Mouse (Mus musculus) embryonic facial prominence, embryonic 10.5 days (tissue): ENCODE results near the gene Tmem50a. TPM values are rescaled to one million over a fixed set of nuclear protein-coding genes. Genes with fewer than 3 reads are reported as not detected.
A peak's percentile ranks its signal among the peaks of the same experiment; 100 is the strongest.

Source experiments
- DNase-seq: peaks from one replicate; pipeline ENCODE4 v3.0.0-alpha.2; 2017; ENCODE audit warnings: low spot score
- H3K27ac ChIP-seq: fragments of 300-500 bp; sonication (generic); replicated peaks from 2 replicates; pipeline ENCODE4 v1.5.1; 2016; ENCODE audit warnings: mild to moderate bottlenecking
- H3K27me3 ChIP-seq: fragments of 300-500 bp; sonication (generic); replicated peaks from 2 replicates; pipeline ENCODE4 v1.6.1; 2016; ENCODE audit warnings: low read depth, mild to moderate bottlenecking; ENCODE audit not compliant: poor library complexity, severe bottlenecking
- H3K36me3 ChIP-seq: fragments of 300-500 bp; sonication (generic); replicated peaks from 2 replicates; pipeline ENCODE4 v1.6.1; 2016; ENCODE audit warnings: mild to moderate bottlenecking, moderate library complexity
- H3K4me1 ChIP-seq: fragments of 300-500 bp; sonication (generic); 2 replicates; pipeline ENCODE4 v1.6.1; 2016
- H3K4me3 ChIP-seq: fragments of 300-500 bp; sonication (generic); 2 replicates; pipeline ENCODE4 v1.5.1; 2016; ENCODE audit warnings: mild to moderate bottlenecking, moderate library complexity
- H3K9me3 ChIP-seq: fragments of 300-500 bp; sonication (generic); 2 replicates; pipeline ENCODE4 v1.6.1; 2016; ENCODE audit warnings: mild to moderate bottlenecking
- WGBS: fragments of 180-500 bp; shearing (Covaris S2); methylation state at CpG from one replicate; pipeline ENCODE4 v1.1.7; 2016; 5-methylcytosine and 5-hydroxymethylcytosine counted together
- polyA plus RNA-seq: library from polyadenylated mRNA; unstranded; fragments of >200 nt; fragmentation: Nextera tagmentation; extraction: Ambion mirVana; gene quantifications from 2 replicates; pipeline ENCODE4 v1.2.1, GENCODE M21; 2016

The Tmem50a gene
- polyA plus RNA-seq: 127 and 133 TPM in 2 replicates

GRCm38 (mm10) chr4:134914864-134915209 is at the start of gene Tmem50a:
TSS of gene Tmem50a (minus strand) at chr4:134915024.
- under 1% methylated on average over 25 of the region's 25 CpGs for WGBS
- Histone ChIP-seq H3K27me3 (no peaks in the 10 kb centered on the region), H3K9me3 (peaks cover 6% of the 10 kb centered on the region; the same call in 1 of the 2 replicates), H3K4me3 (peak within 1 kb of the TSS; percentile 95), H3K36me3 (peaks cover 26% of the 10 kb centered on the region), H3K27ac (peak within 1 kb of the TSS; percentile 94), H3K4me1 (peaks cover 18% of the 10 kb centered on the region)
- peak; percentile 94 for DNase-seq

GRCm38 (mm10) chr4:134963021-134963776 is 48.4 kb upstream of the Tmem50a start:
- WGBS: 26% methylated on average over 19 of the region's 19 CpGs
- Histone ChIP-seq H3K27me3 (peaks cover 12% of the 10 kb centered on the region), H3K36me3 (no peaks in the 10 kb centered on the region), H3K9me3 (no peaks in the 10 kb centered on the region), H3K4me1 (peaks cover 8% of the 10 kb centered on the region), H3K27ac (no peak overlapping the region), H3K4me3 (peak overlapping the region; percentile 38; the same call in 1 of the 2 replicates)
- peak; percentile 70 for DNase-seq

- H3K27me3 ChIP-seq: peaks cover 40% of the 10 kb centered on the region
- 28% methylated on average over 3 of the region's 3 CpGs for WGBS
- no peaks in the 10 kb centered on the region for H3K9me3 ChIP-seq
- H3K4me3 ChIP-seq: no peak overlapping the region
- H3K4me1 ChIP-seq: peaks cover 14% of the 10 kb centered on the region
- H3K36me3 ChIP-seq: no peaks in the 10 kb centered on the region
- peak; percentile 63 for DNase-seq
- no peak overlapping the region for H3K27ac ChIP-seq
Observed at GRCm38 (mm10) chr4:134956328-134956727, 41.5 kb upstream of the Tmem50a start.

- DNase-seq: no peak
- H3K9me3 ChIP-seq: no peaks in the 10 kb centered on the region
- no peak overlapping the region for H3K4me3 ChIP-seq
- H3K27ac ChIP-seq: no peak overlapping the region
- WGBS: 78% methylated on average over 3 of the region's 3 CpGs
- H3K36me3 ChIP-seq: no peaks in the 10 kb centered on the region
- H3K27me3 ChIP-seq: peaks cover 39% of the 10 kb centered on the region
- H3K4me1 ChIP-seq: peaks cover 17% of the 10 kb centered on the region
Observed at GRCm38 (mm10) chr4:134955845-134956244, 41.0 kb upstream of the Tmem50a start.

GRCm38 (mm10) chr4:134955196-134955595 is 40.4 kb upstream of the Tmem50a start:
- H3K27me3 ChIP-seq: peaks cover 35% of the 10 kb centered on the region

GRCm38 (mm10) chr4:134954461-134954860 is 39.6 kb upstream of the Tmem50a start:
- WGBS: 33% methylated on average over 15 of the region's 15 CpGs
- DNase-seq: peak; percentile 23
- Histone ChIP-seq H3K36me3 (no peaks in the 10 kb centered on the region), H3K4me1 (peaks cover 24% of the 10 kb centered on the region), H3K27me3 (peaks cover 35% of the 10 kb centered on the region), H3K9me3 (no peaks in the 10 kb centered on the region), H3K4me3 (no peak overlapping the region), H3K27ac (0 out of 2 replicates have a peak overlapping the region, but pooled peaks have one; percentile 30)

More at GRCm38 (mm10) chr4:134955196-134955595, 40.4 kb upstream of the Tmem50a start:
- Histone ChIP-seq H3K4me3 (no peak overlapping the region), H3K9me3 (no peaks in the 10 kb centered on the region), H3K27ac (no peak overlapping the region), H3K36me3 (no peaks in the 10 kb centered on the region), H3K4me1 (peaks cover 24% of the 10 kb centered on the region)
- WGBS: 96% methylated on average over 2 of the region's 2 CpGs
- DNase-seq: no peak

- Histone ChIP-seq H3K4me1 (peaks cover 25% of the 10 kb centered on the region), H3K27me3 (peaks cover 26% of the 10 kb centered on the region), H3K36me3 (no peaks in the 10 kb centered on the region), H3K4me3 (no peak overlapping the region), H3K27ac (peak overlapping the region; percentile 35), H3K9me3 (no peaks in the 10 kb centered on the region)
- 29% methylated on average over 11 of the region's 11 CpGs for whole genome bisulfite sequencing
- DNase-seq: peak; percentile 83
Observed at GRCm38 (mm10) chr4:134950518-134951091, 35.8 kb upstream of the Tmem50a start.

- WGBS: 22% methylated on average over 17 of the region's 17 CpGs
- no peak overlapping the region for H3K27ac ChIP-seq
- DNase-seq: peak; percentile 81
- H3K4me1 ChIP-seq: peaks cover 12% of the 10 kb centered on the region
- peaks cover 39% of the 10 kb centered on the region for H3K27me3 ChIP-seq
- H3K4me3 ChIP-seq: peak overlapping the region; percentile 38; the same call in 1 of the 2 replicates
- H3K9me3 ChIP-seq: no peaks in the 10 kb centered on the region
- no peaks in the 10 kb centered on the region for H3K36me3 ChIP-seq
Observed at GRCm38 (mm10) chr4:134946024-134946744, 31.4 kb upstream of the Tmem50a start.

GRCm38 (mm10) chr4:134943758-134944538 is 29.1 kb upstream of the Tmem50a start:
- Histone ChIP-seq H3K4me3 (no peak overlapping the region), H3K36me3 (no peaks in the 10 kb centered on the region), H3K27me3 (peaks cover 44% of the 10 kb centered on the region), H3K4me1 (peaks cover 9% of the 10 kb centered on the region), H3K9me3 (no peaks in the 10 kb centered on the region), H3K27ac (no peak overlapping the region)
- 55% methylated on average over 27 of the region's 27 CpGs for WGBS
- no peak for DNase-seq

- H3K27ac ChIP-seq: no peak overlapping the region
- peaks cover 31% of the 10 kb centered on the region for H3K36me3 ChIP-seq
- DNase-seq: no peak
- peaks cover 6% of the 10 kb centered on the region; the same call in 1 of the 2 replicates for H3K4me1 ChIP-seq
- peak overlapping the region; percentile 25; the same call in 1 of the 2 replicates for H3K4me3 ChIP-seq
- H3K9me3 ChIP-seq: no peaks in the 10 kb centered on the region
- 66% methylated on average over 9 of the region's 9 CpGs for WGBS
- peaks cover 32% of the 10 kb centered on the region for H3K27me3 ChIP-seq
Observed at GRCm38 (mm10) chr4:134939900-134940299, 25.1 kb upstream of the Tmem50a start.

- no peak for DNase-seq
- WGBS: 80% methylated on average over 17 of the region's 17 CpGs
- Histone ChIP-seq H3K4me1 (peaks cover 6% of the 10 kb centered on the region; the same call in 1 of the 2 replicates), H3K9me3 (no peaks in the 10 kb centered on the region), H3K27ac (no peak overlapping the region), H3K4me3 (no peak overlapping the region), H3K27me3 (peaks cover 12% of the 10 kb centered on the region), H3K36me3 (peaks cover 55% of the 10 kb centered on the region)
Observed at GRCm38 (mm10) chr4:134937240-134938176, 22.7 kb upstream of the Tmem50a start.
